Mouse (Mus musculus) cerebellum, adult 2 months (tissue): Measurements from ENCODE around the gene Nckap5l. TPM values are rescaled to one million over a fixed set of nuclear protein-coding genes. Genes with fewer than 3 reads are reported as not detected.

Source experiments
- DNase-seq, 2 experiments: peaks; one replicate each; pipeline ENCODE4 v3.0.0; 2021
- H3K27ac ChIP-seq: fragments of 200-500 bp; 2 replicates; pipeline ENCODE4 v1.5.1; 2012; ENCODE audit warnings: low read length, control low read depth, inconsistent platforms; ENCODE audit not compliant: insufficient read depth
- H3K27me3 ChIP-seq: fragments of 200-500 bp; 2 replicates; pipeline ENCODE4 v1.6.1; 2012; ENCODE audit warnings: inconsistent platforms, mild to moderate bottlenecking, low read length, moderate library complexity; ENCODE audit not compliant: control insufficient read depth, insufficient read depth
- H3K4me1 ChIP-seq: fragments of 200-500 bp; 2 replicates; pipeline ENCODE4 v1.6.1; 2011; ENCODE audit warnings: low read length; ENCODE audit not compliant: control insufficient read depth, insufficient read depth
- H3K4me3 ChIP-seq: fragments of 200-500 bp; replicated peaks from 2 replicates; pipeline ENCODE3; 2011; ENCODE audit warnings: mild to moderate bottlenecking, low read depth, low read length, control low read depth; ENCODE audit not compliant: insufficient read depth
- CTCF ChIP-seq: fragments of 200-500 bp; IDR thresholded peaks from 2 replicates; pipeline ENCODE4 v1.5.1; 2011; ENCODE audit warnings: low read depth, mild to moderate bottlenecking, control low read depth, low read length, moderate library complexity, borderline replicate concordance; ENCODE audit not compliant: insufficient read depth
- POLR2A ChIP-seq: fragments of 200-500 bp; IDR thresholded peaks from 2 replicates; pipeline ENCODE4 v1.6.1; 2011; ENCODE audit warnings: low read length, control low read depth, borderline replicate concordance; ENCODE audit not compliant: insufficient read depth
- WGBS: fragments of 180-500 bp; shearing (Covaris S2); methylation state at CpG from one replicate; pipeline ENCODE4 v1.1.7; 2018; 5-methylcytosine and 5-hydroxymethylcytosine counted together
- polyA plus RNA-seq: library from polyadenylated mRNA; depleted of rRNA; stranded (reverse); fragments of >200 nt; gene quantifications from 2 replicates; pipeline ENCODE4 v1.2.3, GENCODE M21; 2012

Gene Nckap5l
- polyA plus RNA-seq, 1 experiment, result 12.3 TPM

GRCm38 (mm10) chr15:99431504-99431903 lies 26.0 kb downstream of the Nckap5l start:
- H3K4me1 ChIP-seq, result peaks cover 4% of the 10 kb centered on the region; the same call in 1 of the 2 replicates
- no peak overlapping the region for H3K27ac ChIP-seq
- 69% methylated on average over 7 of the region's 7 CpGs for WGBS
- DNase-seq, result no peak
- H3K27me3 ChIP-seq, result no peaks in the 10 kb centered on the region
- H3K4me3 ChIP-seq, result no peak overlapping the region
- no peak for TF ChIP-seq POLR2A
- no peak for TF ChIP-seq CTCF

DNA sequence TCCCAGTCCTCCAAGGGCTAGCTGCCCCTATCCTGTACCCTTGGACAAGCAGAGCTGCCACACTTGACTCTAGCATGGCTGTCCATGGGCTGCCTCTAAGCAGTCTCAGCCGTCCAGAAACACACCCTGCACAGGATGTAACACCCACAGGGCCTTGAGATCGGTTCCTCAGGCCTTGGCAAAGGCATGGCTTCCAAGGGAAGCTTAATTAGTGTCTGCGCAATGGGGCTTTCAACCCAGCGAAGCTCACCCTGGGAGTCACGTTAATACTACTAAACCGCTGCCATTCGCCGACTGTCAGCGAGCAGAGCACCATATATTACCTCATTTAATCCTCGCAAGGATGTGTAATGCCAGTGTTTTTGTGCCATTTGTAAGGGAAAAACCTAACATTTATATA lies 26.5 kb downstream of the Nckap5l start:
- no peak for DNase-seq
- 64% methylated on average over 10 of the region's 10 CpGs for whole genome bisulfite sequencing
- Histone ChIP-seq H3K4me1 (peaks cover 4% of the 10 kb centered on the region; the same call in 1 of the 2 replicates), H3K4me3 (no peak overlapping the region), H3K27ac (no peak overlapping the region), H3K27me3 (no peaks in the 10 kb centered on the region)
- no peak for TF ChIP-seq CTCF
- TF ChIP-seq POLR2A, result no peak

GRCm38 (mm10) chr15:99430394-99430793 lies 27.2 kb downstream of the Nckap5l start:
- no peak for DNase-seq
- TF ChIP-seq POLR2A (no peak), CTCF (no peak)
- peaks cover 4% of the 10 kb centered on the region; the same call in 1 of the 2 replicates for H3K4me1 ChIP-seq
- no peaks in the 10 kb centered on the region for H3K27me3 ChIP-seq
- H3K4me3 ChIP-seq, result no peak overlapping the region
- 88% methylated on average over 8 of the region's 8 CpGs for WGBS
- no peak overlapping the region for H3K27ac ChIP-seq

GRCm38 (mm10) chr15:99423884-99424283 lies 33.7 kb downstream of the Nckap5l start:
- TF ChIP-seq CTCF, result no peak
- WGBS, result 75% methylated on average over 9 of the region's 9 CpGs
- no peak for DNase-seq
- no peak overlapping the region for H3K27ac ChIP-seq
- no peak overlapping the region for H3K4me3 ChIP-seq
- no peaks in the 10 kb centered on the region for H3K4me1 ChIP-seq
- no peaks in the 10 kb centered on the region for H3K27me3 ChIP-seq

- H3K4me1 ChIP-seq, result no peaks in the 10 kb centered on the region
- TF ChIP-seq POLR2A (no peak), CTCF (no peak)
- no peak overlapping the region for H3K27ac ChIP-seq
- H3K4me3 ChIP-seq, result no peak overlapping the region
- no peak for DNase-seq
- 71% methylated on average over 10 of the region's 10 CpGs for WGBS
- H3K27me3 ChIP-seq, result no peaks in the 10 kb centered on the region
Measured at GRCm38 (mm10) chr15:99423131-99423530, 34.4 kb downstream of the Nckap5l start.

- no peak overlapping the region for H3K4me3 ChIP-seq
- no peak overlapping the region for H3K27ac ChIP-seq
- H3K27me3 ChIP-seq, result no peaks in the 10 kb centered on the region
- no peaks in the 10 kb centered on the region for H3K4me1 ChIP-seq
- 90% methylated on average over 23 of the region's 23 CpGs for WGBS
- no peak for TF ChIP-seq CTCF
- TF ChIP-seq POLR2A, result no peak
- no peak for DNase-seq
Measured at GRCm38 (mm10) chr15:99422551-99422950, 35.0 kb downstream of the Nckap5l start.

GRCm38 (mm10) chr15:99421676-99422075 lies 35.9 kb downstream of the Nckap5l start:
- no peak for TF ChIP-seq POLR2A
- Histone ChIP-seq H3K4me1 (no peaks in the 10 kb centered on the region), H3K27ac (no peak overlapping the region), H3K4me3 (no peak overlapping the region), H3K27me3 (no peaks in the 10 kb centered on the region)
- WGBS, result 71% methylated on average over 8 of the region's 8 CpGs
- DNase-seq, result no peak

GRCm38 (mm10) chr15:99421152-99421551 lies 36.4 kb downstream of the Nckap5l start:
- WGBS, result 75% methylated on average over 9 of the region's 9 CpGs
- no peak for DNase-seq
- Histone ChIP-seq H3K27me3 (no peaks in the 10 kb centered on the region), H3K4me1 (no peaks in the 10 kb centered on the region), H3K4me3 (no peak overlapping the region), H3K27ac (no peak overlapping the region)
- no peak for TF ChIP-seq POLR2A
- no peak for TF ChIP-seq CTCF
